Mouse (Mus musculus) inflammation-experienced regulatory T-cells, adult 6 months (primary cell): Measurements from ENCODE around the gene Disp1. TPM values are rescaled to one million over a fixed set of nuclear protein-coding genes. Genes with fewer than 3 reads are reported as not detected.

Source experiments
- ATAC-seq: one replicate; pipeline ENCODE4 v1.8.0; 2017
- polyA plus RNA-seq, 3 experiments: library from polyadenylated mRNA; unstranded; fragments of 100-300 nt; shearing (Covaris generic); gene quantifications; one replicate each; pipeline ENCODE4 v1.2.1; 2017

Disp1 gene
- polyA plus RNA-seq, 3 experiments from 2014 or later, result 4.2 to 6.9 (median 4.8) TPM

GRCm38 (mm10) chr1:183120341-183120923, 100.9 kb downstream of the Disp1 start:
- ATAC-seq, result no peak

- no peak for ATAC-seq
These were observed 103.2 kb downstream of the Disp1 start for GRCm38 (mm10) chr1:183117827-183118825.

- no peak for ATAC-seq
These were observed 104.1 kb downstream of the Disp1 start for GRCm38 (mm10) chr1:183116946-183117826.

DNA sequence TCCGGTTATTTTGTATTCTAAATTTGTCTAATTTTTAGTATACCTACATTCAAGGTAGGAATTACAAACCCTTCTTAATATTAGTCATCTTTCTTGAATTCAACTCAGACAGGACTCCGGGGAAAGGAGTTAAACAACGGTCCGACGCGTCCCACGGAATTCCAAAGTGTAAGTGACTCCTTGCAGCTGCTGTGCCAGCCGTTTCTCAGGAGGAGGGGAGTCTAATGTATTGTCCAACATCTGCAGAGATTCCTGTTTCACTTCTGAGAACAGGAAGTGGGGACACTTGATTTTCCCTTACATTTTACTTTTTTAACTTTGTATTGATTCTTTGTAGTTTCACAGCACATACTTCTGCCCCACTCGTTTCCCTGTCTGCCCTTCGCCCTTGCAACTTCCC, 104.9 kb downstream of the Disp1 start:
- no peak for ATAC-seq

- no peak for ATAC-seq
These were observed 106.2 kb downstream of the Disp1 start for GRCm38 (mm10) chr1:183115076-183115475.

- ATAC-seq, result no peak
These were observed 106.8 kb downstream of the Disp1 start for GRCm38 (mm10) chr1:183114554-183114953.

GRCm38 (mm10) chr1:183113546-183113945, 107.8 kb downstream of the Disp1 start:
- ATAC-seq, result no peak

DNA sequence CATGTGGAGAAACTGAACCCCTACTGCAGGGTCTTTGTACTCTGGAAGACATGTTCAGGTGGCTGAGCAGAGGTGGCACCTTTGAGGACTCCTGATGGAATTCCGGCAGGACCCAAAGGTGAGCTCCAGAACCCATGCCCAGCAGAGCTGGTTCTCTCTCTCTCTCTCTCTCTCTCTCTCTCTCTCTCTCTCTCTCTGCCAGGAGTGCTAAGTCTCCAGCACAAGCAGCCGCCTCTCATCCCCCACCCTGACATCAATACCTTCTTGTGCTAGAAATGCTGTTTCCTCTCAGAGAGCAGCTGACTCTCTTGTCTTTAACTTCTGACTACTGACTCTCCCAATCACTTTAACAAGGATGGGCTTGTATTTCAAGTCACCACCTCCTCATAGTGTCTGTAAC, 113.8 kb downstream of the Disp1 start:
- ATAC-seq, result no peak

DNA sequence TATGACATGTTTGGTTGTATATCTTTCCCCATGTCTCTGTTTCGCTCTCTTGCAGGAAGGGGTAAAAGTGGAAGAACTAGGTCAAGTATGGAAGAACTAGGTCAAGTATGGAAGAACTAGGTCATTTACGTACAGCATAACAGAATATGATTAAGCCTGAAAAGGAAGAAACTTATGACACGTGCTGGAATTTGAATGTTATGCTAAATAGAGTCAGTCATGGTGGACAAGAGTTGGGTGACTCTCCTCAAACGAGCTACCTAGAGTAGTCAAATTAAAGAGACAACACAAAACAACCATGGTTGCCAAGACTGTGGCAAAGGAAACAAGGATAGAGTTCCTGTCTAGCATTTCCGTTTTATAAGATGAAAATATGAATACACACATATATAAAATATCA, 116.6 kb downstream of the Disp1 start:
- ATAC-seq, result peak; percentile 33

GRCm38 (mm10) chr1:183102775-183103174, 118.5 kb downstream of the Disp1 start:
- ATAC-seq, result peak; percentile 92

GRCm38 (mm10) chr1:183102153-183102552, 119.2 kb downstream of the Disp1 start:
- no peak for ATAC-seq

GRCm38 (mm10) chr1:183101371-183101770, 120.0 kb downstream of the Disp1 start:
- ATAC-seq, result no peak

DNA sequence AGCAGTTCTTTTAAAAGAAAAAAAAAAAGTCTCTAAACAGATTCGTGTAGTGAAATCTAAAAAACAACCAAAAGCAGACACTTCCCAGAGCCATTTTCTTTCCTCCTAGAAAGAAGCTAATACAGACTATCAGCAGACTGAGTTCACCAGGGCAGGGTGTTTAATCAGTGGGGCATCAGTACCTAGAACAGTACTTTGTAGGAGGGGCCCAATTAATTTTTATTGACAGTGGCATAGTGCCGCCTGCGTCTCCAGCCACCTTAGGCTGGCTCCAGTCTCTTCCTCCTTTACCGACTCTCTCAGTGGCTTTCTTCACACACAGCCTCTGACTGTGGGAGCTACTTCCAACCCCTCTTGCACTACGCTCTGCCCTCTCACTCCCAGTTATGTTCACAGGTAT, 121.1 kb downstream of the Disp1 start:
- no peak for ATAC-seq

DNA sequence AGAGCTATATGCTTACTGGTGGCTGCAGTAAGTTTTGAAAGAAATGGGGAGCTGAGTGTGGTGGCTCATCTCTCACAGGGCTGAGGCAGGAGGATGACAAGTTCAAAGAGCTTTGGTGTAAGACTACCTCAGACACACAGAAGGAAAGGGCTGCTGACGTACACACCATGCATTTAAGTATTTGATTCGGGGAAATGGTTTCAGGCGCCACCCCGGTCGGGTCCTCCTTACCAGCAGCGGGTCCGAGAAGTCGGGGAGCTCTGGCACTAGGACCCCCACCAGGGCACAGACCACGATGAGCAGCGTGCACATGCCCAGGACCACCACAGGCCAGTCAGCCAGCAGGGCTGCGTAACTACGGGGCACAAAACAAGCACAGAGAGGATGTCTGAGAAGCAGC, 121.6 kb downstream of the Disp1 start:
- no peak for ATAC-seq

DNA sequence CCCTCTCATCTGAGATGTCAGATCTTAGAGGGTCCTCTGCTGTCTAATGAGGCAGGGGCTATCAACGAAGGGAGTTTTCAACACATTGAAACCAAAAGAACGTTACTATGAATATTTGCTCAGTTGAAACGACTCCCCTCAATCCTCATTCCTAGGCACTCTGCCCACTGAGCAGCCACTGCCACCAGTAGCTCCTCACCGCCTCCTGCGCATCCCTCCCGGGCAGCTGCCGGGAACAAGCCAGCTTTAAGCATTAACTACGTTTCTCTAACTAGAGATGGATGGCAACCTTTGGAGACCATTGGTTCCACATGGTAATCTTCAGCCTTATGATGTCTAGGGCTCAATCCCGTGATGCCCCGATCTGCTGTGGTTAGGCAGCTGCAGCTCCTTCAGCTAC, 123.7 kb downstream of the Disp1 start:
- no peak for ATAC-seq

DNA sequence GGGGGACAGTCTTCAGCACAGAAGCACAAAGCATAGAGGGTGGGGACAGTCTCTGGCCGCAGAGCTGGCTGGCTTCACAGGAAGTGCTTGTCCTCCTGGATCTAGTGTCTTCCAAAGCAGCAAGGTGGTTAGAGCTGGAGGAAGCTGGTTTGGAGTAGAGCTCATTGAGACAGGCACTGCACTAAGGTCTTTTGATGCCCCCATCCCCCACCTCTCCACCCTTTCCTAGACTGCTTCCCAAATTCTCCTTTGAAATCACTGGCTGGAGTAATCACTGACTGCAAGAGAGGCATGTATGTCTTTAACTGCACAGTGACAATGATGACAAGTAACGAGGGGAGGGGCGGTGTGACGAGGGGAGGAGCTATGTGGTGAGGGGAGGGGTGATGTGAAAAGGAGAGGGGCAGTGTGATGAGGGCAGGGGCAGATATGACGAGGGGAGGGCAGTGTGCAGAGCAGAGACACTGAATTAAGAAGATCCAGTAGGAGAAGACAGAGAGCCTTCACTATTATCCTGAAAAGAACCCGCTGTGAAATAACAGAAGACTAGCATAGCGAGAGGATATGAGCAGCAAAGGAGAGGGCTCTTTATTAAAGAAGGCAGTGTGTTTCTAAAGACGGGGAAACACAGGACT, 125.8 kb downstream of the Disp1 start:
- ATAC-seq, result no peak

- ATAC-seq, result no peak
These were observed 129.0 kb downstream of the Disp1 start for GRCm38 (mm10) chr1:183092296-183092695.

GRCm38 (mm10) chr1:183091203-183091602, 130.1 kb downstream of the Disp1 start:
- no peak for ATAC-seq

DNA sequence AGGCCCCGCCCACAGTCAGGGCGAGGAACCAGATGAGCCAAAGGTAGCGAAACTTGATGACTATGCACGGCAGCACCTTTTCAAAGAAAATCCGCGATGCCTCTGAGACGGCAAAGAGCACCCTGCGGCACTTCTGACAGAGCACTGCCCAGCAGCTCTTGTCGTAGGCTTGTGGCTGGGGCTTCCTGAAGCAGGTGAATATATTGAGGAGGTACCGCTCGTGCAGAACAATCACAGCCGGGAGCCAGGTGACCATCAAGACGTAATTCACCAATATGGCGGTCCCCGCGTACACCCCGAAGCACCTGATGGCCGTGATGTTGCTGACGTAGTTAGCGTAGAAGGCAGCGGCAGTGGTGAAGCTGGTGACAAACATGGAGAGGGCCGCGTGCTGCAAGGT, 132.7 kb downstream of the Disp1 start:
- no peak for ATAC-seq

DNA sequence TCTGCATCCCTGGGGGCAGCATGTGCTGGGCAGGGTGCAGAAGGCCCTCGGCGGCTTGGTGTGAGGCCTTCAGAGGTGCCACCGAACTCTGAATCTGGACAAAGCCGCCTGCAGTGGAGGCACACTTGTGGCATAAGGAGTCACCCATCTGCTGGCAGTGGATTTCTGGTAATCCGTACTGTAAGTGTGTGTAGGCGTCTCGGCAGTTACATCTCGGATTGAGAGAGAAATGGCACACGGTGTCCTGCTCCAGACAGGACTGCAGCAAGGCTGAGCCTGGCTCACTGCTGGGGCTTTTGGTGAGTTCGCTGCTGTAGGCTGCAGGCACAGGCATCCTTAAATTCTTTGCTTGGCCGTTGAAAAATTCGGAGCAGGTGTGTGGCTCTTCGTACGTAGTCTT, 134.5 kb downstream of the Disp1 start:
- ATAC-seq, result no peak

DNA sequence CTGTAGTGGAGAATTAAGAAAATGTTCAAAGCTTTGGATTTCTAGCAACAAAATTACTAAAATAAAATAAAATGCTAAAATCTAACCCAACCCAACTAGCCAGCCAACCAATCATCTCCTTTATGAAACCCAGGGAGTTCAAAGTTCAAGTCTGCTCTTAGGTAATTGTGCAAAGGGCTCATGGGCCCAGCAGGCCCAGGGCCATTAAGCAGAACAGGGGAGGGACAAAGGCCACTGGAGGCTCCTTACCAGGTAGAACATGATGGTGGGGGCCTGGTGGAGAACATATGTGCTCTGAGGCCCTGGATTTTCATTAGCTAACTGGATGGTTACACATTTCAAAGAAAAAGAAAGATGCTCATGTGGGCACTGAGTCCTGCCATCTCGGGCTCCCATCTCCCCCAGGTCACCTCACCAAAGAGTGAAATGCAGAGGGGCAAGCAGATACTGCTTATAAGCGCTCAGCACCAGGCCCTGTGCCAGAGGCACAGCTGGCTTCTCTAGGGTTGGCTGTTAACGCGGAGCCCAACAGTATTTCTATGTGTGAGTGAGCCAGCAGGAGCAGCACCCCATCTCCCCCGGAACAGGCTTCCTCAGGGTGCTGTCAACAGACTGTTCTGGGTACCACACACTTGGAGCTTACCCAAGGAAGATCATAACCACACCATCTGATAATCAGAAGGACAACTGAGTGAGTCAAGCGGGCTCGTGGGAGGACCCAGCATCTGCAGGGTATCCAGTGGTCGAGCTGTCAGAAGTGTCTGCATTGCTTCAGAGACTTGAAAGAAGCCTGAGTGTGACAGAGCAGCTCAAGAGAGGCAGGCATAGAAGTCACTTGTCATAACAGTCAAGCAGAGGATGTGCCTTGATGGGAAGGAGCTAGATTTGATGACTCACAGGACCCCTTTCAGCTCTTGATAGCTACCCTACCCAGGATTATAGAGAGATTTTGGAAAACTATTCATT, 137.0 kb downstream of the Disp1 start:
- ATAC-seq, result no peak
